Mouse (Mus musculus) G1E (cell line): Measurements from ENCODE around the gene Rnf5. TPM values are rescaled to one million over a fixed set of nuclear protein-coding genes. Genes with fewer than 3 reads are reported as not detected.

Source experiments
- ATAC-seq: 2 replicates; pipeline ENCODE4 v1.8.0; 2016; ENCODE audit warnings: mild to moderate bottlenecking; ENCODE audit not compliant: insufficient number of reproducible peaks, poor library complexity, low FRiP score, severe bottlenecking; ENCODE audit errors: extremely low read depth
- DNase-seq: peaks from one replicate; pipeline ENCODE4 v3.0.0; 2012; ENCODE audit warnings: low spot score
- H3K27me3 ChIP-seq: 2 replicates; pipeline ENCODE4 v1.6.1; 2012; ENCODE audit warnings: mild to moderate bottlenecking, low read length, inconsistent platforms; ENCODE audit not compliant: insufficient read depth
- H3K36me3 ChIP-seq: replicated peaks from 2 replicates; pipeline ENCODE3; 2012; ENCODE audit warnings: mild to moderate bottlenecking, inconsistent platforms
- H3K4me1 ChIP-seq: 2 replicates; pipeline ENCODE4 v1.6.1; 2012; ENCODE audit warnings: low read depth, low read length, inconsistent platforms, mixed read lengths; ENCODE audit not compliant: insufficient read depth
- H3K4me3 ChIP-seq: 2 replicates; pipeline ENCODE4 v1.5.1; 2012; ENCODE audit warnings: low read depth, mild to moderate bottlenecking, inconsistent platforms, low read length, moderate library complexity, mixed read lengths
- H3K9me3 ChIP-seq: replicated peaks from 2 replicates; pipeline ENCODE4 v1.6.1; 2012; ENCODE audit warnings: inconsistent platforms
- CTCF ChIP-seq: IDR thresholded peaks from 2 replicates; pipeline ENCODE4 v1.5.1; 2012; ENCODE audit warnings: low read depth, low read length, inconsistent platforms, mixed read lengths
- GATA1 ChIP-seq: IDR thresholded peaks from 2 replicates; pipeline ENCODE4 v1.6.1; 2012; ENCODE audit warnings: borderline replicate concordance, low read length, inconsistent platforms, mixed read lengths
- GATA2 ChIP-seq: IDR thresholded peaks from 2 replicates; pipeline ENCODE4 v1.6.1; 2012; ENCODE audit warnings: low read depth, low read length, inconsistent platforms, borderline replicate concordance
- POLR2AphosphoS5 ChIP-seq: IDR thresholded peaks from 2 replicates; pipeline ENCODE4 v1.6.1; 2012; ENCODE audit warnings: low read depth, low read length, inconsistent platforms; ENCODE audit not compliant: insufficient replicate concordance
- TAL1 ChIP-seq: conservative IDR thresholded peaks from 2 replicates; pipeline ENCODE4 v1.6.1; 2012; ENCODE audit warnings: low read depth, low read length, inconsistent platforms, mixed read lengths
- polyA plus RNA-seq: library from polyadenylated mRNA; stranded (reverse); fragments of >175 nt; gene quantifications from 2 replicates; pipeline ENCODE4 v1.2.3, GENCODE M21; 2012
- total RNA-seq, 2 experiments: library from RNA; stranded (forward) in 1 of 2; stranded (reverse) in 1 of 2; fragments of 200-1000 nt in 1 of 2; fragments of >200 nt in 1 of 2; fragmentation: Nextera tagmentation in 1 of 2; gene quantifications; 2 replicates each; pipeline ENCODE4 v1.2.3; 2014 to 2017

Gene Rnf5
- total and polyA plus RNA-seq, 3 experiments = 17.4 to 92.0 (median 70.8) TPM

- Histone ChIP-seq H3K9me3 (no peaks in the 10 kb centered on the region), H3K36me3 (no peaks in the 10 kb centered on the region), H3K27me3 (peaks cover 36% of the 10 kb centered on the region), H3K4me3 (no peak overlapping the region), H3K4me1 (peaks cover 33% of the 10 kb centered on the region)
- ATAC-seq (no peak), DNase-seq (no peak)
- TF ChIP-seq GATA2 = no peak
- TF ChIP-seq GATA1 = no peak
- TF ChIP-seq CTCF = no peak
- TF ChIP-seq TAL1 = no peak
Measured at GRCm38 (mm10) chr17:34585121-34585520, 18.4 kb downstream of the Rnf5 start.

GRCm38 (mm10) chr17:34583819-34584218 is 19.7 kb downstream of the Rnf5 start:
- no peak for ATAC-seq
- no peak for TF ChIP-seq GATA2
- no peak for TF ChIP-seq TAL1
- TF ChIP-seq CTCF = no peak
- TF ChIP-seq GATA1 = no peak
- no peak for TF ChIP-seq POLR2AphosphoS5
- Histone ChIP-seq H3K4me3 (no peak overlapping the region), H3K27me3 (peaks cover 39% of the 10 kb centered on the region), H3K36me3 (no peaks in the 10 kb centered on the region), H3K9me3 (no peaks in the 10 kb centered on the region), H3K4me1 (peaks cover 20% of the 10 kb centered on the region)
- DNase-seq = no peak

- DNase-seq (no peak), ATAC-seq (no peak)
- H3K36me3 ChIP-seq = no peaks in the 10 kb centered on the region
- peaks cover 39% of the 10 kb centered on the region for H3K27me3 ChIP-seq
- TF ChIP-seq GATA2 = no peak
- TF ChIP-seq CTCF = no peak
- no peak for TF ChIP-seq TAL1
- TF ChIP-seq GATA1 = no peak
- no peak for TF ChIP-seq POLR2AphosphoS5
- H3K9me3 ChIP-seq = no peaks in the 10 kb centered on the region
- peaks cover 16% of the 10 kb centered on the region for H3K4me1 ChIP-seq
- no peak overlapping the region for H3K4me3 ChIP-seq
Measured at GRCm38 (mm10) chr17:34583397-34583796, 20.1 kb downstream of the Rnf5 start.

- no peaks in the 10 kb centered on the region for H3K9me3 ChIP-seq
- H3K4me1 ChIP-seq = peaks cover 10% of the 10 kb centered on the region
- DNase-seq (no peak), ATAC-seq (no peak)
- H3K4me3 ChIP-seq = no peak overlapping the region
- H3K27me3 ChIP-seq = peaks cover 44% of the 10 kb centered on the region
- H3K36me3 ChIP-seq = no peaks in the 10 kb centered on the region
- TF ChIP-seq POLR2AphosphoS5 (no peak), GATA1 (no peak), TAL1 (no peak), CTCF (no peak), GATA2 (no peak)
Measured at GRCm38 (mm10) chr17:34582528-34582927, 21.0 kb downstream of the Rnf5 start.

- ATAC-seq = no peak
Measured at GRCm38 (mm10) chr17:34578070-34578469, 25.4 kb downstream of the Rnf5 start.

GRCm38 (mm10) chr17:34576577-34576976 is 26.9 kb downstream of the Rnf5 start:
- TF ChIP-seq CTCF (no peak), TAL1 (no peak), GATA1 (no peak), GATA2 (no peak), POLR2AphosphoS5 (no peak)
- Histone ChIP-seq H3K36me3 (no peaks in the 10 kb centered on the region), H3K4me3 (no peak overlapping the region), H3K4me1 (peaks cover 21% of the 10 kb centered on the region), H3K9me3 (no peaks in the 10 kb centered on the region), H3K27me3 (peaks cover 65% of the 10 kb centered on the region)
- ATAC-seq (no peak), DNase-seq (no peak)

More at GRCm38 (mm10) chr17:34578070-34578469, 25.4 kb downstream of the Rnf5 start:
- Histone ChIP-seq H3K4me1 (peaks cover 13% of the 10 kb centered on the region), H3K36me3 (no peaks in the 10 kb centered on the region), H3K9me3 (no peaks in the 10 kb centered on the region), H3K4me3 (no peak overlapping the region), H3K27me3 (peaks cover 65% of the 10 kb centered on the region)
- no peak for DNase-seq
- TF ChIP-seq TAL1 (no peak), CTCF (no peak), GATA2 (no peak), POLR2AphosphoS5 (no peak), GATA1 (no peak)

- no peak for TF ChIP-seq TAL1
- TF ChIP-seq POLR2AphosphoS5 = no peak
- TF ChIP-seq GATA2 = no peak
- TF ChIP-seq GATA1 = no peak
- TF ChIP-seq CTCF = no peak
- Histone ChIP-seq H3K36me3 (no peaks in the 10 kb centered on the region), H3K27me3 (peaks cover 60% of the 10 kb centered on the region), H3K4me3 (no peak overlapping the region), H3K4me1 (peaks cover 26% of the 10 kb centered on the region), H3K9me3 (no peaks in the 10 kb centered on the region)
- no peak for DNase-seq
- ATAC-seq = no peak
Measured at GRCm38 (mm10) chr17:34572361-34572760, 31.1 kb downstream of the Rnf5 start.
